Mouse (Mus musculus): Measurements from ENCODE around the gene Acot11. TPM values are rescaled to one million over a fixed set of nuclear protein-coding genes. Genes with fewer than 3 reads are reported as not detected.
A peak's percentile ranks its signal among the peaks of the same experiment; 100 is the strongest.
"Not testable (repeated sequence)": the region's sequence is repeated elsewhere in the genome, so short reads cannot be mapped to it uniquely, and the experiment has no call there.

Acot11 gene
- polyA plus RNA-seq, 1 experiment from 2014 or later, result 3.5 TPM

GRCm38 (mm10) chr4:106803781-106804180 is 1.0 kb downstream of the Acot11 start:
- peak overlapping the region; percentile 49; the same call in 1 of the 2 replicates for H3K27ac ChIP-seq
- no peaks in the 10 kb centered on the region for H3K36me3 ChIP-seq
- peaks cover 39% of the 10 kb centered on the region for H3K4me1 ChIP-seq
- H3K4me3 ChIP-seq, result peak overlapping the region; percentile 59; the same call in 1 of the 2 replicates
- H3K27me3 ChIP-seq (ENCODE audit: insufficient read depth, poor library complexity, severe bottlenecking), result peaks cover 22% of the 10 kb centered on the region; the same call in 1 of the 2 replicates
- H3K9me3 ChIP-seq, result no peaks in the 10 kb centered on the region
- WGBS, result 67% methylated on average over 4 of the region's 4 CpGs
- peak; percentile 74 for DNase-seq (ENCODE audit: low spot score)

- Histone ChIP-seq H3K36me3 (no peaks in the 10 kb centered on the region), H3K4me1 (peaks cover 33% of the 10 kb centered on the region), H3K4me3 (peak overlapping the region; percentile 57), H3K9me3 (no peaks in the 10 kb centered on the region), H3K27me3 (ENCODE audit: insufficient read depth, poor library complexity, severe bottlenecking) (peaks cover 13% of the 10 kb centered on the region; the same call in 1 of the 2 replicates), H3K27ac (peak overlapping the region; percentile 69)
- DNase-seq (ENCODE audit: low spot score), result peak; percentile 94
- 6% methylated on average over 15 of the region's 15 CpGs for WGBS
Observed at GRCm38 (mm10) chr4:106799772-106800336, 4.9 kb downstream of the Acot11 start.

GRCm38 (mm10) chr4:106798908-106799546 is 5.8 kb downstream of the Acot11 start:
- Histone ChIP-seq H3K36me3 (no peaks in the 10 kb centered on the region), H3K4me3 (peak overlapping the region; percentile 57; the same call in 1 of the 2 replicates), H3K4me1 (peaks cover 30% of the 10 kb centered on the region), H3K27me3 (ENCODE audit: insufficient read depth, poor library complexity, severe bottlenecking) (peaks cover 7% of the 10 kb centered on the region; the same call in 1 of the 2 replicates), H3K27ac (peak overlapping the region; percentile 69), H3K9me3 (no peaks in the 10 kb centered on the region)
- WGBS, result 50% methylated on average over 10 of the region's 10 CpGs
- peak; percentile 64 for DNase-seq (ENCODE audit: low spot score)

- Histone ChIP-seq H3K9me3 (no peaks in the 10 kb centered on the region), H3K36me3 (no peaks in the 10 kb centered on the region), H3K4me3 (no peak overlapping the region), H3K27ac (no peak overlapping the region), H3K4me1 (peaks cover 29% of the 10 kb centered on the region), H3K27me3 (ENCODE audit: insufficient read depth, poor library complexity, severe bottlenecking) (no peaks in the 10 kb centered on the region)
- DNase-seq (ENCODE audit: low spot score), result no peak
- WGBS, result 91% methylated on average over 2 of the region's 2 CpGs
Observed at GRCm38 (mm10) chr4:106795289-106795688, 9.5 kb downstream of the Acot11 start.

GRCm38 (mm10) chr4:106794247-106794646 is 10.6 kb downstream of the Acot11 start:
- H3K27ac ChIP-seq, result peak overlapping the region; percentile 67

GRCm38 (mm10) chr4:106793826-106794225 is 11.0 kb downstream of the Acot11 start:
- not testable (repeated sequence) for H3K36me3 ChIP-seq; H3K4me3 ChIP-seq; DNase-seq (ENCODE audit: low spot score); H3K9me3 ChIP-seq; H3K27ac ChIP-seq; H3K27me3 ChIP-seq (ENCODE audit: insufficient read depth, poor library complexity, severe bottlenecking)
- WGBS, result 89% methylated on average over 9 of the region's 9 CpGs
- H3K4me1 ChIP-seq, result peaks cover 23% of the 10 kb centered on the region

More at GRCm38 (mm10) chr4:106794247-106794646, 10.6 kb downstream of the Acot11 start:
- 79% methylated on average over 7 of the region's 7 CpGs for WGBS
- H3K4me1 ChIP-seq, result peaks cover 25% of the 10 kb centered on the region
- H3K27me3 ChIP-seq (ENCODE audit: insufficient read depth, poor library complexity, severe bottlenecking), result no peaks in the 10 kb centered on the region
- no peaks in the 10 kb centered on the region for H3K9me3 ChIP-seq
- H3K4me3 ChIP-seq, result no peak overlapping the region
- H3K36me3 ChIP-seq, result no peaks in the 10 kb centered on the region
- DNase-seq (ENCODE audit: low spot score), result no peak

GRCm38 (mm10) chr4:106792276-106792675 is 12.5 kb downstream of the Acot11 start:
- no peaks in the 10 kb centered on the region for H3K9me3 ChIP-seq
- DNase-seq (ENCODE audit: low spot score), result peak; percentile 87
- H3K27me3 ChIP-seq (ENCODE audit: insufficient read depth, poor library complexity, severe bottlenecking), result no peaks in the 10 kb centered on the region
- H3K4me1 ChIP-seq, result peaks cover 34% of the 10 kb centered on the region
- H3K27ac ChIP-seq, result peak overlapping the region; percentile 48; the same call in 1 of the 2 replicates
- no peaks in the 10 kb centered on the region for H3K36me3 ChIP-seq
- no peak overlapping the region for H3K4me3 ChIP-seq

GRCm38 (mm10) chr4:106790938-106791337 is 13.9 kb downstream of the Acot11 start:
- no peak for DNase-seq (ENCODE audit: low spot score)
- WGBS, result 83% methylated on average over 1 of the region's 1 CpGs

GRCm38 (mm10) chr4:106790218-106790617 is 14.6 kb downstream of the Acot11 start:
- H3K36me3 ChIP-seq, result not testable (repeated sequence)
- peaks cover 54% of the 10 kb centered on the region for H3K4me1 ChIP-seq
- WGBS, result 84% methylated on average over 5 of the region's 5 CpGs

More at GRCm38 (mm10) chr4:106790938-106791337, 13.9 kb downstream of the Acot11 start:
- Histone ChIP-seq H3K4me1 (peaks cover 47% of the 10 kb centered on the region), H3K9me3 (no peaks in the 10 kb centered on the region), H3K4me3 (no peak overlapping the region), H3K36me3 (no peaks in the 10 kb centered on the region), H3K27me3 (ENCODE audit: insufficient read depth, poor library complexity, severe bottlenecking) (no peaks in the 10 kb centered on the region), H3K27ac (peak overlapping the region; percentile 11; the same call in 1 of the 2 replicates)

GRCm38 (mm10) chr4:106789705-106790104 is 15.1 kb downstream of the Acot11 start:
- Histone ChIP-seq H3K4me3 (no peak overlapping the region), H3K27me3 (ENCODE audit: insufficient read depth, poor library complexity, severe bottlenecking) (no peaks in the 10 kb centered on the region), H3K36me3 (no peaks in the 10 kb centered on the region), H3K4me1 (peaks cover 57% of the 10 kb centered on the region), H3K9me3 (no peaks in the 10 kb centered on the region), H3K27ac (peak overlapping the region; percentile 33; the same call in 1 of the 2 replicates)
- 70% methylated on average over 9 of the region's 9 CpGs for WGBS
- no peak for DNase-seq (ENCODE audit: low spot score)

More at GRCm38 (mm10) chr4:106790218-106790617, 14.6 kb downstream of the Acot11 start:
- not testable (repeated sequence) for DNase-seq (ENCODE audit: low spot score); H3K27me3 ChIP-seq (ENCODE audit: insufficient read depth, poor library complexity, severe bottlenecking); H3K9me3 ChIP-seq; H3K27ac ChIP-seq; H3K4me3 ChIP-seq

GRCm38 (mm10) chr4:106788627-106789026 is 16.2 kb downstream of the Acot11 start:
- Histone ChIP-seq H3K27ac (peak overlapping the region; percentile 88), H3K4me1 (peaks cover 62% of the 10 kb centered on the region), H3K36me3 (no peaks in the 10 kb centered on the region)

GRCm38 (mm10) chr4:106787830-106788229 is 17.0 kb downstream of the Acot11 start:
- Histone ChIP-seq H3K36me3 (no peaks in the 10 kb centered on the region), H3K4me1 (peaks cover 70% of the 10 kb centered on the region), H3K4me3 (no peak overlapping the region), H3K27ac (peak overlapping the region; percentile 88), H3K27me3 (ENCODE audit: insufficient read depth, poor library complexity, severe bottlenecking) (no peaks in the 10 kb centered on the region), H3K9me3 (no peaks in the 10 kb centered on the region)
- WGBS, result 21% methylated on average over 7 of the region's 7 CpGs
- peak; percentile 87 for DNase-seq (ENCODE audit: low spot score)

More at GRCm38 (mm10) chr4:106788627-106789026, 16.2 kb downstream of the Acot11 start:
- no peaks in the 10 kb centered on the region for H3K27me3 ChIP-seq (ENCODE audit: insufficient read depth, poor library complexity, severe bottlenecking)
- H3K4me3 ChIP-seq, result no peak overlapping the region
- 82% methylated on average over 11 of the region's 11 CpGs for WGBS
- no peak for DNase-seq (ENCODE audit: low spot score)
- no peaks in the 10 kb centered on the region for H3K9me3 ChIP-seq
